Mouse (Mus musculus) layer of hippocampus, adult 18-20 months (tissue): ENCODE measurements around the gene Cacna1s. TPM values are rescaled to one million over a fixed set of nuclear protein-coding genes. Genes with fewer than 3 reads are reported as not detected.
A peak's percentile ranks its signal among the peaks of the same experiment; 100 is the strongest.

Experiments
- DNase-seq, 2 experiments: peaks; one replicate each; pipeline ENCODE4 v3.0.0; 2022; ENCODE audit warnings: low spot score in 2 of 2
- total RNA-seq, 2 experiments: library from RNA; stranded (reverse); gene quantifications; 2 replicates each; pipeline ENCODE4 v1.2.3; 2021

Gene Cacna1s
- total RNA-seq, 2 experiments from 2014 or later = 0.91 to 1.1 TPM

GRCm38 (mm10) chr1:136051013-136051315 lies 1.6 kb upstream of the Cacna1s start:
- no peak for DNase-seq

- peak; percentile 59 to 84 for DNase-seq
Observed at GRCm38 (mm10) chr1:136051465-136051864, 1.1 kb upstream of the Cacna1s start.

- peak; percentile 50 to 79 for DNase-seq
Observed at GRCm38 (mm10) chr1:136055771-136056170, 3.2 kb downstream of the Cacna1s start.

GRCm38 (mm10) chr1:136058594-136058993 lies 6.0 kb downstream of the Cacna1s start:
- no peak for DNase-seq

GRCm38 (mm10) chr1:136061041-136061789 lies 8.7 kb downstream of the Cacna1s start:
- DNase-seq = peak; percentile 71 to 91

GRCm38 (mm10) chr1:136061790-136062141 lies 9.2 kb downstream of the Cacna1s start:
- no peak for DNase-seq

GRCm38 (mm10) chr1:136063991-136064390 lies 11.4 kb downstream of the Cacna1s start:
- no peak for DNase-seq

GRCm38 (mm10) chr1:136066621-136067020 lies 14.1 kb downstream of the Cacna1s start:
- no peak for DNase-seq

- no peak for DNase-seq
Observed at GRCm38 (mm10) chr1:136067579-136067978, 15.0 kb downstream of the Cacna1s start.

GRCm38 (mm10) chr1:136076086-136076485 lies 23.5 kb downstream of the Cacna1s start:
- peak in 1 of 2 experiments; percentile 63 for DNase-seq

- DNase-seq = no peak
Observed at GRCm38 (mm10) chr1:136077656-136078055, 25.1 kb downstream of the Cacna1s start.

- DNase-seq = no peak
Observed at GRCm38 (mm10) chr1:136081161-136081560, 28.6 kb downstream of the Cacna1s start.

GRCm38 (mm10) chr1:136085988-136086685 lies 33.6 kb downstream of the Cacna1s start:
- no peak for DNase-seq

- DNase-seq = peak in 1 of 2 experiments; percentile 8
Observed at GRCm38 (mm10) chr1:136089368-136090165, 37.0 kb downstream of the Cacna1s start.

- no peak for DNase-seq
Observed at GRCm38 (mm10) chr1:136093726-136094125, 41.2 kb downstream of the Cacna1s start.

- DNase-seq = no peak
Observed at GRCm38 (mm10) chr1:136094807-136095206, 42.3 kb downstream of the Cacna1s start.

- DNase-seq = no peak
Observed at GRCm38 (mm10) chr1:136102094-136102493, 49.5 kb downstream of the Cacna1s start.

- no peak for DNase-seq
Observed at GRCm38 (mm10) chr1:136102551-136102950, 50.0 kb downstream of the Cacna1s start.

GRCm38 (mm10) chr1:136102981-136103380 lies 50.4 kb downstream of the Cacna1s start:
- DNase-seq = peak in 1 of 2 experiments; percentile 26

- no peak for DNase-seq
Observed at GRCm38 (mm10) chr1:136103696-136104095, 51.1 kb downstream of the Cacna1s start.

GRCm38 (mm10) chr1:136104741-136105140 lies 52.2 kb downstream of the Cacna1s start:
- DNase-seq = no peak

- no peak for DNase-seq
Observed at GRCm38 (mm10) chr1:136109464-136109863, 56.9 kb downstream of the Cacna1s start.
